Mouse (Mus musculus): ENCODE measurements around the gene Pxn. TPM values are rescaled to one million over a fixed set of nuclear protein-coding genes. Genes with fewer than 3 reads are reported as not detected.

Pxn gene
- polyA plus RNA-seq, 1 experiment, result 194 TPM

- TF ChIP-seq CTCF (IDR thresholded peaks at IDR 0.05; ENCODE audit: borderline replicate concordance, insufficient read depth, low read depth, low read length), result no peak
- no peak for TF ChIP-seq POLR2A (IDR thresholded peaks at IDR 0.05; ENCODE audit: borderline replicate concordance, insufficient read depth, low read length)
- Histone ChIP-seq H3K4me3 (replicated peaks; ENCODE audit: insufficient read depth, low read depth, low read length) (no peak overlapping the region), H3K4me1 (ENCODE audit: control insufficient read depth, insufficient read depth, low read length) (peaks cover 63% of the 10 kb centered on the region), H3K27me3 (ENCODE audit: control insufficient read depth, insufficient read depth, low read length) (no peaks in the 10 kb centered on the region), H3K27ac (ENCODE audit: insufficient read depth, low read length) (no peak overlapping the region)
- peak; percentile 56 to 65 for DNase-seq
- WGBS, result 12% methylated on average over 13 of the region's 13 CpGs
Measured at GRCm38 (mm10) chr5:115538017-115538692, 31.7 kb downstream of the Pxn start.

GRCm38 (mm10) chr5:115538693-115539043, 32.2 kb downstream of the Pxn start:
- WGBS, result 1% methylated on average over 12 of the region's 12 CpGs
- H3K27me3 ChIP-seq (ENCODE audit: control insufficient read depth, insufficient read depth, low read length), result no peaks in the 10 kb centered on the region
- no peak overlapping the region for H3K4me3 ChIP-seq (replicated peaks; ENCODE audit: insufficient read depth, low read depth, low read length)
- H3K27ac ChIP-seq (ENCODE audit: insufficient read depth, low read length), result no peak overlapping the region
- H3K4me1 ChIP-seq (ENCODE audit: control insufficient read depth, insufficient read depth, low read length), result peaks cover 62% of the 10 kb centered on the region
- peak; percentile 95 for TF ChIP-seq CTCF (IDR thresholded peaks at IDR 0.05; ENCODE audit: borderline replicate concordance, insufficient read depth, low read depth, low read length)
- no peak for TF ChIP-seq POLR2A (IDR thresholded peaks at IDR 0.05; ENCODE audit: borderline replicate concordance, insufficient read depth, low read length)
- peak; percentile 89 to 95 for DNase-seq

GRCm38 (mm10) chr5:115542635-115543384, 36.3 kb downstream of the Pxn start:
- DNase-seq, result no peak
- peaks cover 74% of the 10 kb centered on the region for H3K4me1 ChIP-seq (ENCODE audit: control insufficient read depth, insufficient read depth, low read length)
- H3K27ac ChIP-seq (ENCODE audit: insufficient read depth, low read length), result peak overlapping the region; percentile 54
- no peak for TF ChIP-seq CTCF (IDR thresholded peaks at IDR 0.05; ENCODE audit: borderline replicate concordance, insufficient read depth, low read depth, low read length)
- TF ChIP-seq POLR2A (IDR thresholded peaks at IDR 0.05; ENCODE audit: borderline replicate concordance, insufficient read depth, low read length), result no peak
- no peak overlapping the region for H3K4me3 ChIP-seq (replicated peaks; ENCODE audit: insufficient read depth, low read depth, low read length)
- WGBS, result 40% methylated on average over 19 of the region's 19 CpGs
- no peaks in the 10 kb centered on the region for H3K27me3 ChIP-seq (ENCODE audit: control insufficient read depth, insufficient read depth, low read length)

- no peak for TF ChIP-seq CTCF (IDR thresholded peaks at IDR 0.05; ENCODE audit: borderline replicate concordance, insufficient read depth, low read depth, low read length)
- TF ChIP-seq POLR2A (IDR thresholded peaks at IDR 0.05; ENCODE audit: borderline replicate concordance, insufficient read depth, low read length), result no peak
- 6% methylated on average over 17 of the region's 17 CpGs for WGBS
- H3K4me1 ChIP-seq (ENCODE audit: control insufficient read depth, insufficient read depth, low read length), result peaks cover 75% of the 10 kb centered on the region
- no peaks in the 10 kb centered on the region for H3K27me3 ChIP-seq (ENCODE audit: control insufficient read depth, insufficient read depth, low read length)
- peak; percentile 87 to 92 for DNase-seq
- H3K4me3 ChIP-seq (replicated peaks; ENCODE audit: insufficient read depth, low read depth, low read length), result peak overlapping the region; percentile 40
- H3K27ac ChIP-seq (ENCODE audit: insufficient read depth, low read length), result peak overlapping the region; percentile 54
Measured at GRCm38 (mm10) chr5:115543509-115544253, 37.2 kb downstream of the Pxn start.

- 21% methylated on average over 18 of the region's 18 CpGs for WGBS
- peak; percentile 45 to 55 for DNase-seq
- TF ChIP-seq CTCF (IDR thresholded peaks at IDR 0.05; ENCODE audit: borderline replicate concordance, insufficient read depth, low read depth, low read length), result no peak
- no peak for TF ChIP-seq POLR2A (IDR thresholded peaks at IDR 0.05; ENCODE audit: borderline replicate concordance, insufficient read depth, low read length)
- Histone ChIP-seq H3K4me3 (replicated peaks; ENCODE audit: insufficient read depth, low read depth, low read length) (peak overlapping the region; percentile 40), H3K4me1 (ENCODE audit: control insufficient read depth, insufficient read depth, low read length) (peaks cover 80% of the 10 kb centered on the region), H3K27me3 (ENCODE audit: control insufficient read depth, insufficient read depth, low read length) (no peaks in the 10 kb centered on the region), H3K27ac (ENCODE audit: insufficient read depth, low read length) (peak overlapping the region; percentile 54)
Measured at GRCm38 (mm10) chr5:115544655-115545185, 38.2 kb downstream of the Pxn start.

GRCm38 (mm10) chr5:115545636-115546035, 39.2 kb downstream of the Pxn start:
- TF ChIP-seq CTCF (IDR thresholded peaks at IDR 0.05; ENCODE audit: borderline replicate concordance, insufficient read depth, low read depth, low read length) (no peak), POLR2A (IDR thresholded peaks at IDR 0.05; ENCODE audit: borderline replicate concordance, insufficient read depth, low read length) (no peak)
- no peaks in the 10 kb centered on the region for H3K27me3 ChIP-seq (ENCODE audit: control insufficient read depth, insufficient read depth, low read length)
- no peak overlapping the region for H3K4me3 ChIP-seq (replicated peaks; ENCODE audit: insufficient read depth, low read depth, low read length)
- 0 out of 2 replicates have a peak overlapping the region, but pooled peaks have one; percentile 15 for H3K27ac ChIP-seq (ENCODE audit: insufficient read depth, low read length)
- 67% methylated on average over 14 of the region's 14 CpGs for WGBS
- peaks cover 81% of the 10 kb centered on the region for H3K4me1 ChIP-seq (ENCODE audit: control insufficient read depth, insufficient read depth, low read length)
- peak in 1 of 2 experiments; percentile 47 for DNase-seq

GRCm38 (mm10) chr5:115546536-115546935, 40.1 kb downstream of the Pxn start:
- 18% methylated on average over 11 of the region's 11 CpGs for WGBS
- TF ChIP-seq CTCF (IDR thresholded peaks at IDR 0.05; ENCODE audit: borderline replicate concordance, insufficient read depth, low read depth, low read length) (no peak), POLR2A (IDR thresholded peaks at IDR 0.05; ENCODE audit: borderline replicate concordance, insufficient read depth, low read length) (no peak)

More at GRCm38 (mm10) chr5:115546536-115546935, 40.1 kb downstream of the Pxn start:
- H3K4me3 ChIP-seq (replicated peaks; ENCODE audit: insufficient read depth, low read depth, low read length), result no peak overlapping the region
- DNase-seq, result peak; percentile 69 to 75
- no peaks in the 10 kb centered on the region for H3K27me3 ChIP-seq (ENCODE audit: control insufficient read depth, insufficient read depth, low read length)
- H3K4me1 ChIP-seq (ENCODE audit: control insufficient read depth, insufficient read depth, low read length), result peaks cover 79% of the 10 kb centered on the region
- peak overlapping the region; percentile 57 for H3K27ac ChIP-seq (ENCODE audit: insufficient read depth, low read length)

All from cerebellum, adult 2 months (tissue).